Mouse (Mus musculus) myocyte (in vitro differentiated cells): ENCODE measurements around the gene Mapkapk2.

ENCODE experiments used
- CEBPB ChIP-seq: IDR thresholded peaks from 2 replicates; pipeline ENCODE4 v1.6.1; 2011; ENCODE audit warnings: mild to moderate bottlenecking, moderate library complexity; ENCODE audit not compliant: poor library complexity, insufficient read depth, severe bottlenecking
- E2F4 ChIP-seq: IDR thresholded peaks from one replicate; pipeline ENCODE4 v1.6.1; 2011; ENCODE audit warnings: mild to moderate bottlenecking, control low read depth, moderate library complexity; ENCODE audit not compliant: insufficient read depth
- MAX ChIP-seq: IDR thresholded peaks from one replicate; pipeline ENCODE4 v1.6.1; 2011; ENCODE audit warnings: low read depth, mild to moderate bottlenecking, control low read depth
- MYOD1 ChIP-seq, 3 experiments: IDR thresholded peaks; one replicate each; pipeline ENCODE4 v1.6.1; 2011; ENCODE audit warnings: control low read depth in 2 of 3, low read depth in 2 of 3, mild to moderate bottlenecking in 2 of 3, moderate library complexity in 1 of 3; ENCODE audit not compliant: insufficient read length in 2 of 3, control insufficient read depth in 1 of 3
- MYOG ChIP-seq, 3 experiments: IDR thresholded peaks; one replicate each; pipeline ENCODE4 v1.6.1; 2011; ENCODE audit warnings: control low read depth in 2 of 3, low read depth in 2 of 3, mild to moderate bottlenecking in 2 of 3; ENCODE audit not compliant: insufficient read length in 2 of 3, control insufficient read depth in 1 of 3, insufficient read depth in 1 of 3
- POLR2A ChIP-seq: IDR thresholded peaks from one replicate; pipeline ENCODE4 v1.6.1; 2011; ENCODE audit warnings: low read depth, mild to moderate bottlenecking, control low read depth, moderate library complexity; ENCODE audit not compliant: insufficient read length
- POLR2AphosphoS2 ChIP-seq: IDR thresholded peaks from one replicate; pipeline ENCODE4 v1.6.1; 2011; ENCODE audit warnings: low read depth, control low read depth; ENCODE audit not compliant: insufficient read length
- REST ChIP-seq: IDR thresholded peaks from one replicate; pipeline ENCODE4 v1.6.1; 2011; ENCODE audit warnings: mild to moderate bottlenecking, control low read depth, moderate library complexity; ENCODE audit not compliant: insufficient read depth, insufficient read length
- SRF ChIP-seq: IDR thresholded peaks from one replicate; pipeline ENCODE4 v1.6.1; 2011; ENCODE audit warnings: low read depth; ENCODE audit not compliant: control insufficient read depth, insufficient read length
- TCF12 ChIP-seq: IDR thresholded peaks from one replicate; pipeline ENCODE4 v1.6.1; 2011; ENCODE audit warnings: mild to moderate bottlenecking, control low read depth; ENCODE audit not compliant: poor library complexity, insufficient read depth, severe bottlenecking
- TCF3 ChIP-seq: IDR thresholded peaks from one replicate; pipeline ENCODE4 v1.6.1; 2011; ENCODE audit warnings: low read depth, control low read depth; ENCODE audit not compliant: insufficient read length
- USF1 ChIP-seq: IDR thresholded peaks from one replicate; pipeline ENCODE4 v1.6.1; 2011; ENCODE audit warnings: low read depth, mild to moderate bottlenecking, control low read depth, moderate library complexity

GRCm38 (mm10) chr1:131048946-131049345, 48.7 kb downstream of the Mapkapk2 start:
- no peak for TF ChIP-seq POLR2A
- no peak for TF ChIP-seq POLR2AphosphoS2
- TF ChIP-seq TCF12 = no peak
- no peak for TF ChIP-seq REST
- no peak for TF ChIP-seq E2F4
- no peak for TF ChIP-seq MAX
- TF ChIP-seq USF1 = no peak
- no peak for TF ChIP-seq MYOG (IDR thresholded peaks at IDR 0.05; ENCODE audit: control insufficient read depth in 1 of 3, insufficient read depth in 1 of 3, insufficient read length in 2 of 3, low read depth in 2 of 3)
- TF ChIP-seq CEBPB = no peak
- TF ChIP-seq TCF3 = no peak
- no peak for TF ChIP-seq MYOD1 (IDR thresholded peaks at IDR 0.05; ENCODE audit: control insufficient read depth in 1 of 3, insufficient read length in 2 of 3, low read depth in 2 of 3)
- TF ChIP-seq SRF = no peak
